Mouse (Mus musculus): ENCODE data around the gene Tomm70a.

Gene Tomm70a

GRCm38 (mm10) chr16:57120913-57121815 is at the start of gene Tomm70a:
Tomm70a (plus strand) TSS chr16:57121703.
- peak; percentile 97 for DNase-seq (ENCODE audit: low spot score)

- DNase-seq (ENCODE audit: low spot score), result no peak
These were observed 45.5 kb upstream of the Tomm70a start for GRCm38 (mm10) chr16:57075986-57076385.

GRCm38 (mm10) chr16:57079577-57079976 is 41.9 kb upstream of the Tomm70a start:
- no peak for DNase-seq (ENCODE audit: low spot score)

- peak; percentile 79 for DNase-seq (ENCODE audit: low spot score)
These were observed 29.0 kb upstream of the Tomm70a start for GRCm38 (mm10) chr16:57092460-57092859.

- DNase-seq (ENCODE audit: low spot score), result no peak
These were observed 28.4 kb upstream of the Tomm70a start for GRCm38 (mm10) chr16:57092911-57093605.

DNA sequence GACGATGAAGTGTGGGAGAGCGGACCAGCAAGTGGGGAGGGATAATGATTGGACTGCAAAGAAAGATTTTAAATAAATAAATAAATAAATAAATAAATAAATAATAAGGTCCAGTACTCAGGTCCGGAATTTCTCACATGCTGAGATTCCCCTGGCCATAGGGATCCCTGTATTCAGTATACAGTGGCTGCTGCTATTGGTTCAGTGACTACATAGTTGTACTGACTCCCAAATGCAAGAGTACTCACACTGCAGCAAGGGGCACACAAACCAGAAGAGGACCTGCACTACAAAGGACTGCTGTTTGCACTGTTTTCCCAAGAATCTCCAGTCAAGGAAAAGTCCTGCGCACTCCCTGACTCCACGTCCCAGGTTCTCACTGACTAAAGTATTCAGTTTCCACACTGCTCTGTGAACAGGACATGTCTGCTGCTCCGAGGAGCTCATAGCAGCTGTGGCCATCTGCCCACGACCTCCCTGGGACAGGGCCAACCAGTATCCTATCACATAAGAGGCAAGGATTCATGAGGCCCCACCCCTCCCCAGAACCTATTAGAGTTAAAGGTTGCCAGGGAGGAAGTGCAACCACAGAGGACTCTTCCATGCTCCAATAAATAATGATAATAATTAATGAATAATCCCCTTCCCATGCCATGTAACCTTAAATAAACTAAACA is 22.9 kb upstream of the Tomm70a start:
- no peak for DNase-seq (ENCODE audit: low spot score)

DNA sequence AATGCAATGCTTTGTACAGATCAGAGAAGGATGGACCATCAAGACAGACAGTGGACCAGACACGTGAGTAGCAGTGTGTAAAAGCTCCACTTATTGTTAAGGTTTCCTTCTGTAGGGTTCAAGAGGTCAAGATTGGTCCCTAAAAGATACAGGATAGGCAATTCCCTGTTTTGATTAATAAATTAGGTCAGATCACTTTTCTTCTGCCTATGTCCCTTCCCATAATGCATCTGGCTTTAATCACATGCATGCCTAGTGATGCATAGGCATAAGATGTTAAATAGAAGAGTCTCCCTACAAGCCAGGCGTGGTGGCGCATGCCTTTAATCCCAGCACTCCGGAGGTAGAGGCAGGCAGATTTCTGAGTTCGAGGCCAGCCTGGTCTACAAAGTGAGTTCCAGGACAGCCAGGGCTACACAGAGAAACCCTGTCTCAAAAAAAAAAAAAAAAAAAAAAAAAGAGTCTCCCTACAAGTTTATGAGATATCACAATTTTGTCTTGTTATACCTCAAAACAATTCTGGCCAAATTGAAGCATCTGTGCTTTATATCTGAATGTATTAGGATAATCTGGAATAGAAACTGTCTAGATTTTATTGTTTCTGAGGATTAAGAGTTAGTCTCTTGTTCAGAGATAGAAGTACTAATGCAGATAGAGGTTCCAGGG is 21.8 kb upstream of the Tomm70a start:
- no peak for DNase-seq (ENCODE audit: low spot score)

GRCm38 (mm10) chr16:57101174-57101573 is 20.3 kb upstream of the Tomm70a start:
- no peak for DNase-seq (ENCODE audit: low spot score)

GRCm38 (mm10) chr16:57106185-57106960 is 15.1 kb upstream of the Tomm70a start:
- no peak for DNase-seq (ENCODE audit: low spot score)

DNA sequence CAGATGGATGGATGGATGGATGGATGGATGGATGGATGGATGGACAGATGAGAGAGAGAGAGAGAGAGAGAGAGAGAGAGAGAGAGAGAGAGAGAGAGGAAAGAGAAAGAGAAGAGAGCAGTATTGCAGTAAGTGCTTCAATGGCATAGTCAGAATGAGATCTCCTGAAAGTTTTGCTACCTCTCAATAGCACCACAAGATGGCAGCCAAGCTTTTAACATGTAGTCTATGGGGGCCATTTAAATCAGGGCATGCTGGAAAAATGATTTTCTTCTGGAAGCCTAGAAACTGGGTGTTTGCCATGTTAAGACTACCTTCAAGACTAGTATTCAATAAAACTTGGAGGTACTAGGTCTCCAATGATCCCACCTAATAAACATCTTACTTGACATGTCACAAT is 5.4 kb upstream of the Tomm70a start:
- peak; percentile 59 for DNase-seq (ENCODE audit: low spot score)

- no peak for DNase-seq (ENCODE audit: low spot score)
These were observed 3.9 kb upstream of the Tomm70a start for GRCm38 (mm10) chr16:57117562-57117961.

DNA sequence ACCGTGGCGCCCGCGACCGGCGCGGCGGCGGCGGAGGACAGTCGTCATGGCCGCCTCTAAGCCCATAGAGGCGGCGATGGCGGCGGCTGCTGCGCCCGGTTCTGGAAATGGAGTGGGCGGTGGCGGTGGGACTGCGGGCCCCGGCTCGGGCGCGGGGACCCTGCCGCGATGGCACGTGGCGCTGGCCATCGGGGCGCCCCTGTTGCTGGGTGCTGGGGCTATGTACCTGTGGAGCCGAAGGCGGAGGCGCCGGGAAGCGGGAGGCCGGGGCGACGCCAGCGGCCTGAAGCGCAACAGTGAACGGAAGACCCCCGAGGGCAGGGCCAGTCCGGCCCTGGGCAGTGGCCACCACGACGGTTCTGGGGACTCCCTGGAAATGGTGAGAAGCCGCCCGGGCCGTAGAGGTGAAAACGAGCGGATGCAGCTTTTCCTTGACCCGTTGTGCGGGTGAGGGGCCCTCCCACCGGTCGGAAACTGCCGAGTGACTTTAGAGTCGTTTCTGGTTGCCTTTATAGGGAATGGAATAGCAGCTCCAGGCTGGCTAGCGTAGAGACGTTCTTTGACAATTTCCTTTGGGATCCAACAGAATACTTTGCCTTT is 413 bp downstream of the Tomm70a start:
- peak; percentile 26 for DNase-seq (ENCODE audit: low spot score)

DNA sequence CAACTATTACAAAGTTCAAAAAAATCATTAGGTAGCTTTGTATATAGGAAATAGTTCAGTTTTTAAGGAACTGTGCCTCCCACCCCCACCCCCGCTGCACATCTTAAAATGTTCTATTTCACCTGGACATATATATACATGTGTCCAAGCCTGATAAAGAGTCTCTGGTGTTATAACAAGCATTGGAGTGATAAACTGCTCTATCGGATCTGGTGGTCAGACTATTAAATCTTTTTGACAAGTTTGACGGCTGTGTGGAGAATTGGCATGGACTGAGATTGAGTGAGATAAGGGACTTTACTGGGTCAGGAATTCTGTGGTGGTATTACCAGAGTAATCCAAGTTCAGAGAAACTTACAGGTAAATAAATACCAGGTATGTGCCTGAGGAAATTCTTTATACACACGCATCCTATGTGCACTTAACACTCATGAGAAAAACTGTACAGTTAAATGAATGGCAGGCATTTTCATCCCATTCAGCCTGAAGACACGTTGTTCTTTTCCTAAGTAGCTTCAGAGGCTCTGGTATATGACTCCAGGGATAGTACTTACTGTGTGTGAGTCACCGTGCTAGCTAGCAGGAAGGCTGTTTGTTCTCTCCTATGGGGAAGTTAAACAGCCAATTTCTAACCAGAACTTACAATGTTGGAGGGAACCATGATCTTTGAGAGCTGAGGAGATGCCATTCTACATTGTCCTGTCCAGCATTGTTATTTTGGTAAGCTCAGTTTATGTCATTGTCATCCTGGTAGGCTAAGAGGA is 1.4 kb downstream of the Tomm70a start:
- DNase-seq (ENCODE audit: low spot score), result no peak

GRCm38 (mm10) chr16:57126268-57126667 is 4.8 kb downstream of the Tomm70a start:
- DNase-seq (ENCODE audit: low spot score), result no peak

DNA sequence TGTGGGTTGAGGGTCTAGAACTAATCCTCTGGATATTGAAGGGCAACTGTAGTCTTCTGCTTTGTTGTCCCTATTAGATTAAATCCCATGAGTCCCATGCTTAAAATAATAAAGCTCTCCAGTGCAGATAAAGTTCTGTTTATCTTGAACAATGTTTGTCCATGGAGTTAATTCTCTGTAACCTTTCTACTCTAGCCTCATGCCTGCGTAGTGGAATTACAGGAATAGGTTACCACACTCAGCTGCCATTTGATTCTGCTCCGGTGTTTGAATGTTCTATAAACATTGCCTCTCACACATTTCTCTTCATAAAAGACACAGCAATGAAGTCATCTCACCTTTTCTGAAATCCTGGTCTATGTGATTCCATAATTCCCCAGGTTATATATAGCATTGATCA is 6.3 kb downstream of the Tomm70a start:
- no peak for DNase-seq (ENCODE audit: low spot score)

DNA sequence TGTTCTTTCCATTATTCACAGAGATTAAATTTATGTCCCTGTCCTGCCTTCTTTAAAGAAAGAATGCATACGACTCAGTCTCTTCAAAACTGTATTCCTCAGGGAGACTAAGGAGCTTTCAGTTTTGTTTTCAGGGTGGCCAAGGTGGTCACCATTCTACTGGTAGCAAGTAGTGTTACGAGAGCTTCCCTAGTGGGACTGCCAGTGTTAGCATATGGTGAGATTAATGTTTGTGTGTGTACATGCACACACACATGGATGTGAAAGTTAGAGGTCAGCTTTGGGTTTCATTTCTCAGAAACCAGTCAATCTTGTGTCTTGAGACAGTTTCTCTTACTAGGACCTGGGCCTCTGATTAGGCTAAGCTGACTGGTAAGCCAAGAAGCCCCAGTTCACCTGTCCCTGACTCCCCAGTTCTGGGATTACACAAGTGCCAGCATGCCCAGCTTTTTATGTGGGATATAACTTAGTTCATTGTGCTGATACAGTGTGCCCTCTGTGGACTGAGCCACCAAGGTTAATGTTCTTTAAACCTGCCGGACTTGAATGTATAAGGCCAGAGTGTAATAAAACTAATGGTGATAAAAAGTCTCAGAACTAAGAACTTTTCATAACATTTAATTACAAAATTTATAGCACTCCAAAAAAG is 9.4 kb downstream of the Tomm70a start:
- DNase-seq (ENCODE audit: low spot score), result no peak

GRCm38 (mm10) chr16:57131544-57131943 is 10.0 kb downstream of the Tomm70a start:
- DNase-seq (ENCODE audit: low spot score), result no peak

DNA sequence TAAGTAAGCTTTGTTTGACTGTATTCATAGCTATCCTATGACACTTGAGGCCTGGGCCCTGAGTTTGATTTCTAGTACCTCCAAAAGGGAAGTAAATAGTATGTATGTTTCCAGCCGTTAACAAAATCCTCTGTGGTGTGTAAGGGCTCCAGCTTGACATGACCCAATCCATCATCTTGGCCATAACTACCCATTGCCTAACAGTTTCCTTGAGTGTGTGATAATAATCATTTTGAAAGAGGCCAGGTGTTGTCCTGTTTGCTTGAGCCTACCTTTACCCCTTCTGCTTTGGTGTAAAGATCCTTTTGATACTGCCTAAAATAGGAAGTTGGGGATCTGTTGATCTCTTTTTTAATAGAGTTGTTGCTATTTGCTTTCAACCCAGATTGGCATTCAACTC is 10.8 kb downstream of the Tomm70a start:
- DNase-seq (ENCODE audit: low spot score), result no peak

GRCm38 (mm10) chr16:57133611-57134010 is 12.1 kb downstream of the Tomm70a start:
- DNase-seq (ENCODE audit: low spot score), result no peak

DNA sequence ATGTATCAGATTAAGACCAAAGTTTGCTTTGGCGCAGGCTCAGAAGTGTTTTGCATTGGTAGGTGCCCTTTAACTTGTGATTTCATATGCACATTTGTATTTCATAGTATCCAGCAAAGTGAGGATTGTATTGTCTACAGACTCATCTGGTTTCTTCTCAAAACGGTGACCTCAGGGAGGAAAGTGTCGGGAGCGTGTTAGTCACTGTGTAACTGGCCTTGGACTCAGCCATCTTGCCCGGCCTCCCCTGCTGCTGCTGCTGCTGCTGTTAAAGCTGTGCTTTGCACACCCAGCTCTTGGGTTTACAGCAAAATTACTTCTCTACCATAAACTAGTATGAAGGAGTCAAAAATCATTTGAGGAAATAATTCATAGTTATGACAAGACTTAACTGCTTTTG is 23.2 kb downstream of the Tomm70a start:
- no peak for DNase-seq (ENCODE audit: low spot score)
